15 mouse cellular contexts compared by ENCODE assay signal in genomic region chr9:21503352-21503751, GRCm38 (mm10).
"Had no signal": no experiment of that assay in that cellular context is flagged by ENCODE, and none has a peak within 500 bp of the region (broad histone marks: within the 10 kb centered on the region; RNA-seq: fewer than 3 reads in every experiment).

No protein-coding gene starts in this region.

- H3K27ac ChIP-seq: liver, embryonic 14.5 days; midbrain, embryonic 10.5 days; midbrain, embryonic 13.5 days; midbrain, embryonic 15.5 days; neural tube, embryonic 12.5 days; stomach, embryonic 15.5 days; stomach, postnatal 0 days had no signal

- H3K9ac ChIP-seq: liver, embryonic 14.5 days; lung, embryonic 14.5 days; midbrain, embryonic 13.5 days; midbrain, embryonic 15.5 days; neural tube, embryonic 12.5 days; stomach, embryonic 15.5 days had no signal

- H3K27me3 ChIP-seq: midbrain, embryonic 13.5 days; midbrain, embryonic 15.5 days; neural tube, embryonic 12.5 days; stomach, embryonic 15.5 days had no signal

- ATAC-seq: midbrain, embryonic 13.5 days; midbrain, embryonic 15.5 days had no signal

- H3K4me2 ChIP-seq: lung, embryonic 14.5 days; midbrain, embryonic 13.5 days; midbrain, embryonic 15.5 days; neural tube, embryonic 12.5 days; stomach, embryonic 15.5 days had no signal

- H3K4me3 ChIP-seq: midbrain, embryonic 10.5 days; midbrain, embryonic 13.5 days; midbrain, embryonic 15.5 days; neural tube, embryonic 12.5 days; stomach, embryonic 15.5 days had no signal

- DNase-seq: lung, adult 18-20 months; lung, embryonic 14.5 days; lung, postnatal 10 days; lung, postnatal 4 days; right cerebral cortex, postnatal 14 days; thymus, adult 2 months; thymus, postnatal 25 days; thymus, postnatal 4 days had no signal

- H3K9me3 ChIP-seq: midbrain, embryonic 10.5 days; midbrain, embryonic 13.5 days; midbrain, embryonic 15.5 days; neural tube, embryonic 12.5 days; stomach, embryonic 15.5 days had no signal

- H3K4me1 ChIP-seq: midbrain, embryonic 10.5 days; midbrain, embryonic 13.5 days; midbrain, embryonic 15.5 days; neural tube, embryonic 12.5 days; stomach, embryonic 15.5 days had no signal
